Mouse (Mus musculus): ENCODE data around the gene Gsk3a.

GRCm38 (mm10) chr7:25246079-25246758 is 8.6 kb upstream of the Gsk3a start:
- TF ChIP-seq CTCF (conservative IDR thresholded peaks at IDR 0.05 in 1 of 2, IDR thresholded peaks at IDR 0.05 in 1 of 2; ENCODE audit: low read depth in 2 of 2, low read length in 2 of 2) (no peak), ZNF384 (IDR thresholded peaks at IDR 0.05; ENCODE audit: low read depth, low read length) (no peak), MAFK (IDR thresholded peaks at IDR 0.05; ENCODE audit: insufficient replicate concordance, low read length) (no peak), EP300 (IDR thresholded peaks at IDR 0.05; ENCODE audit: low read length) (no peak), E2F4 (IDR thresholded peaks at IDR 0.05; ENCODE audit: insufficient replicate concordance, low read depth, low read length) (no peak), MEF2A (IDR thresholded peaks at IDR 0.05; ENCODE audit: borderline replicate concordance, low read depth, low read length) (no peak), RCOR1 (conservative IDR thresholded peaks at IDR 0.05; ENCODE audit: low read depth, low read length) (no peak), MAZ (IDR thresholded peaks at IDR 0.05; ENCODE audit: low read depth, low read length) (no peak), POLR2A (IDR thresholded peaks at IDR 0.05; ENCODE audit: low read depth, low read length) (no peak), USF1 (IDR thresholded peaks at IDR 0.05; ENCODE audit: low read depth, low read length) (no peak), SIN3A (IDR thresholded peaks at IDR 0.05; ENCODE audit: low read length) (no peak), USF2 (conservative IDR thresholded peaks at IDR 0.05; ENCODE audit: low read depth, low read length) (no peak), PAX5 (IDR thresholded peaks at IDR 0.05; ENCODE audit: low read length) (no peak)

All from CH12.LX (cell line).